Mouse (Mus musculus): Measurements from ENCODE around the gene Dgcr2. TPM values are rescaled to one million over a fixed set of nuclear protein-coding genes. Genes with fewer than 3 reads are reported as not detected.
A peak's percentile ranks its signal among the peaks of the same experiment; 100 is the strongest.

Dgcr2 gene
- total RNA-seq, 2 experiments from 2014 or later, result 60.6 to 63.9 TPM

GRCm38 (mm10) chr16:17807192-17808009 is 91.0 kb downstream of the Dgcr2 start:
- peak; percentile 92 for DNase-seq

GRCm38 (mm10) chr16:17806581-17807191 is 91.7 kb downstream of the Dgcr2 start:
- no peak for DNase-seq

- DNase-seq, result no peak
Observed at GRCm38 (mm10) chr16:17804982-17805381, 93.4 kb downstream of the Dgcr2 start.

GRCm38 (mm10) chr16:17804449-17804912 is 93.9 kb downstream of the Dgcr2 start:
- peak; percentile 54 for DNase-seq

- DNase-seq, result no peak
Observed at GRCm38 (mm10) chr16:17803675-17804448, 94.5 kb downstream of the Dgcr2 start.

GRCm38 (mm10) chr16:17802839-17803674 is 95.3 kb downstream of the Dgcr2 start:
- peak; percentile 50 for DNase-seq

- DNase-seq, result no peak
Observed at GRCm38 (mm10) chr16:17802456-17802838, 95.9 kb downstream of the Dgcr2 start.

- DNase-seq, result no peak
Observed at GRCm38 (mm10) chr16:17801777-17802455, 96.4 kb downstream of the Dgcr2 start.

GRCm38 (mm10) chr16:17799584-17799983 is 98.8 kb downstream of the Dgcr2 start:
- DNase-seq, result no peak

GRCm38 (mm10) chr16:17798321-17799180 is 99.8 kb downstream of the Dgcr2 start:
- peak; percentile 52 for DNase-seq

- DNase-seq, result peak; percentile 23
Observed at GRCm38 (mm10) chr16:17797812-17798311, 100.5 kb downstream of the Dgcr2 start.

GRCm38 (mm10) chr16:17796971-17797811 is 101.2 kb downstream of the Dgcr2 start, which contains the start of gene Scarf2:
TSS of gene Scarf2 (plus strand) at chr16:17797282.
- DNase-seq, result peak; percentile 62

GRCm38 (mm10) chr16:17796519-17796918 is 101.8 kb downstream of the Dgcr2 start:
- no peak for DNase-seq

GRCm38 (mm10) chr16:17795643-17796042 is 102.7 kb downstream of the Dgcr2 start:
- DNase-seq, result no peak

GRCm38 (mm10) chr16:17794047-17794446 is 104.3 kb downstream of the Dgcr2 start:
- DNase-seq, result no peak

GRCm38 (mm10) chr16:17792728-17793127 is 105.6 kb downstream of the Dgcr2 start:
- no peak for DNase-seq

All from adrenal gland, postnatal 10 days (tissue).